Mouse (Mus musculus) heart, adult 18-20 months (tissue): ENCODE results near the gene Aatk. TPM values are rescaled to one million over a fixed set of nuclear protein-coding genes. Genes with fewer than 3 reads are reported as not detected.

Experiments
- microRNA-seq, 2 experiments: library from miRNA; unstranded; fragments of <30 nt; microRNA quantifications; one replicate each; pipeline ENCODE4 v1.2.0; 2022
- total RNA-seq, 2 experiments: library from RNA; stranded (reverse); gene quantifications; 2 replicates each; pipeline ENCODE4 v1.2.3; 2021

Aatk gene
- total RNA-seq, 2 experiments from 2014 or later = 3.8 to 4.3 TPM

Small RNAs within 50 kb of the gene (microRNA-seq; reads per million reads assigned to microRNA genes)
- gene Gm25948 (0 reads per million in 2 experiments), gene Mir3065 (0 reads per million in 2 experiments), gene Mir338 (0 reads per million in 2 experiments)

Other genes starting within 250 kb of the Aatk start
- gene Chmp6, start 133.7 kb downstream of the Aatk start, total RNA-seq = 10 to 100 TPM; 27.8 to 30.2 TPM
- 10 to 100 TPM in 1 of 2 experiments, 1 to 10 TPM in 1; 6.5 to 10.7 TPM for gene Baiap2, start 104.4 kb downstream of the Aatk start, total RNA-seq
- gene Cep131, start 39.7 kb upstream of the Aatk start, total RNA-seq = 10 to 100 TPM in 1 of 2 experiments, 1 to 10 TPM in 1; 6.5 to 10.5 TPM
- gene Tepsin, start 51.6 kb upstream of the Aatk start, total RNA-seq = 1 to 10 TPM; 5.9 to 8.2 TPM
- 10 to 100 TPM; 85.2 to 94.9 TPM for gene Ndufaf8, start 51.8 kb upstream of the Aatk start, total RNA-seq
- gene Slc38a10, start 104.2 kb upstream of the Aatk start, total RNA-seq = 10 to 100 TPM; 89.2 to 93.9 TPM
- 1 to 10 TPM; 3.5 to 5.0 TPM for gene Bahcc1, start 185.8 kb upstream of the Aatk start, total RNA-seq